ENCODE assay signal across 34 mouse cellular contexts in the genomic region with DNA sequence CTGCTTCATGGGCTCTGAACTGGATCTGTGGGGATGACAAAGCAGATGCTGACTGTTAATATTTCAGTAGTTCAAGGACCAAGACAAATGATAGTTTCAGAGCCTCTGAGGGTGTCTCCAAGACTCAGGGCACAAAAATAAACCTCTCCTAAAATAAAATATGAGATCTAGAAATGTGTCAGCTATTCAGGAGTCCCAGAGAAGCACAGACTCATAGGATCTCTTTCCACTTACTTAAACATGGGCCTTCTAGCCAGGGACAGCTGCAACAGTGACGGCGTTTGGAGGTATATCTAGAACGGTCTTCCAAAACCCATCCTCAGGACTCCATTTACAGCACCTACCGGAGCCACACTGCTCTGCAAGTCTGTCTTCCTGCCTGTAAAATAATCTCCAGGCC. TPM values are rescaled to one million over a fixed set of nuclear protein-coding genes. Genes with fewer than 3 reads are reported as not detected.
"Had no signal": no experiment of that assay in that cellular context is flagged by ENCODE, and none has a peak within 500 bp of the region (broad histone marks: within the 10 kb centered on the region; RNA-seq: fewer than 3 reads in every experiment).

No protein-coding gene starts in this region.

- H3K4me3 ChIP-seq: limb, embryonic 10.5 days; limb, embryonic 12.5 days; limb, embryonic 13.5 days; limb, embryonic 15.5 days; liver, embryonic 12.5 days; liver, embryonic 13.5 days; liver, embryonic 15.5 days; lung, embryonic 15.5 days; megakaryocyte, embryonic 14.5 days; midbrain, embryonic 10.5 days; midbrain, embryonic 12.5 days; midbrain, embryonic 13.5 days; midbrain, embryonic 15.5 days; myocyte; neural tube, embryonic 12.5 days; neural tube, embryonic 13.5 days had no signal

- DNase-seq: left cerebral cortex, postnatal 4 days; liver; liver, embryonic 13.5 days; liver, postnatal 0 days; lung, adult 18-20 months; lung, adult 2 months; lung, embryonic 14.5 days; lung, postnatal 10 days; lung, postnatal 14 days; lung, postnatal 36 days; lung, postnatal 4 days; midbrain, embryonic 14.5 days had no signal

- ATAC-seq: liver, embryonic 12.5 days; liver, postnatal 0 days; lung, postnatal 0 days; midbrain, embryonic 13.5 days; midbrain, embryonic 15.5 days; midbrain, embryonic 16.5 days had no signal

- H3K27ac ChIP-seq: limb, embryonic 10.5 days; limb, embryonic 12.5 days; limb, embryonic 13.5 days; limb, embryonic 15.5 days; liver, embryonic 12.5 days; liver, embryonic 13.5 days; liver, embryonic 14.5 days; liver, embryonic 15.5 days; lung, embryonic 15.5 days; macrophage; midbrain, embryonic 10.5 days; midbrain, embryonic 12.5 days; midbrain, embryonic 13.5 days; midbrain, embryonic 15.5 days; neural tube, embryonic 12.5 days; neural tube, embryonic 13.5 days had no signal

RNA-seq across cellular contexts. Expression of a gene that starts 48.0 kb away (rescaled TPM):
- total RNA-seq: megakaryocyte progenitor cell, adult 5-6 weeks; megakaryocyte-erythroid progenitor cell, adult 5-6 weeks; monocyte, adult 5-6 weeks had no signal
